Mouse (Mus musculus): ENCODE results near the gene Smok3b.

Gene Smok3b

DNA sequence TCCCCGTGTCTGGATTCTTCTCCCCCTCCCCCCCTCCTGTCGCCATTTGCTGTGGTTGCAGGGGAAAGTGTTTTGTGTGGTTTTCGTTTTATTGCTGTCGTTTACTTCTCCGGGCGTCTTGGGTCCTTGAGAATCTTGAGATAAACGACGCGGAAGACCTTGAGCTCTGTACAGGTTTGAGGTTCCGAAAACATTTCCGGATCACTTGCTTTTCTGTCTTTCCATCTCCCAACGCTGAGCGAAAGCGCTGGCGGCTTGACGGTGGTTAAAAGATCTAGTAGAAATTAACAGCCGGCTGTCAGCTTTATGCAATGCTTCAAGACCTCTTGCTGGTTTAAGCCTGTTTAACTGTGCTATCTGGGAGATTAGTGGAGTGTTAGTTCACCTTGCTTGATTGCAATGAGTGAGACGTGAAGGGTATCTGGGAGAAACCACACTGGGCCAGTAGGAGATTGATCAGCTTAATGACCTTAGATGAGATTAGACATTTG, 64.2 kb downstream of the Smok3b start:
- peak; percentile 14 for DNase-seq (ENCODE audit: low read depth, low spot score)

DNA sequence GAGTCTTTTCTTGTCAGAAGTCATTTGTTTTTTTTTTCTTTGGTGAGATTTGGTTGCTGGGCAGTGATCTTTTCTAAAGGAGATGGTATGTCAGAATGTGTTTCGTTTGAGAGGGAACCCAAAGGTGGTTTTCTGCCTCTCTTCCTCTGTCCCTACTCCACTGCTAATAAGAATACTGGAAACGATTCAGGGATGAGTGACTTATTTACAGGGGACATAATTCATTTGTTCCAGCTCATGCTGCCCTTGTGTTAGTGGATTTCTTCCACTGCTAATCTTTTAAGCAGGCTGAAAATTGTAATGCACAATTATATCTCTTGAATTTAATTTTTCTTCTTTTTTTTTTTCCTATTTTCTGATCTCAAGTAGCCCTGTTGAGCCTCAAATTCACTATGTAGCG, 65.6 kb downstream of the Smok3b start:
- DNase-seq (ENCODE audit: low read depth, low spot score), result no peak

DNA sequence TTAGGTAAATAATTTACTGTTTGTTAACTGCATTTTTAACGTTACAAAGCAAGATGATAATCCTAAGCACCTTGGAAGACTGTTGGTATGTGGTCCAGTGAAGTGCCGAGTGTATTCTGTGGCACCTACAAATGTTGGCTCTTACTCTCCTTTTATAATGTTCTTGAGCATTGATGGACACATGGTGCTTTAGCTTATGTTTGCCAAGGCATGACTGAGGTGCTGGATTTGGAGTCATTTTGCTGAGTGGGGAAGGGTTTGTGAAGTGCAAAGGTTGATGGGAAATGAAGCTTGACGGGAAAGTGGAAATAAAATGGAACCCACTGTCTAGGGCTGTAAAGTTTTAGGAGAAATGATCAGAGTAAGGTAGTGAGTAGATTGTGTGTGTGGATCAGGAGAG, 67.1 kb downstream of the Smok3b start:
- no peak for DNase-seq (ENCODE audit: low read depth, low spot score)

DNA sequence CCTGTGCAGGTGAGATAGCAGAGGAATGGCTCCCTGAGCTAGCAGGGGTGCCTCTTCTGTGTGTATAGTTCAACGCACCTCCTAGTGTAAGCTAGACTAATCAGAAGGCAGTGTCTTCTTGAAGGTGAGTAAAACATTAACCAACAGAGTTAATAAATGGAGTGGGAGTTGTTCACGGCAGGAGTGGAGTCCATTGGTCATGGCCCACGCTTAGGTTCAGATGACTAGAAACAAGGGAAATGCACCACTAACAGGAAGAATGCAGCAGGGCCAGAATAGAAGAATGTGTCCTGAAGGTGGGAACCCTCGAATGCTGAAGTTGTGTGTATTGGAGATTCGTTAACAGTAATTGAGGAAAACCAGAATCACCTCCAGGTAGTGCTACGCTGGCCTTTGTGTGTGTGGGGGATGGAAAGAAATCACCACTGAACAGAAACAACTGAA, 67.9 kb downstream of the Smok3b start:
- DNase-seq (ENCODE audit: low read depth, low spot score), result no peak

DNA sequence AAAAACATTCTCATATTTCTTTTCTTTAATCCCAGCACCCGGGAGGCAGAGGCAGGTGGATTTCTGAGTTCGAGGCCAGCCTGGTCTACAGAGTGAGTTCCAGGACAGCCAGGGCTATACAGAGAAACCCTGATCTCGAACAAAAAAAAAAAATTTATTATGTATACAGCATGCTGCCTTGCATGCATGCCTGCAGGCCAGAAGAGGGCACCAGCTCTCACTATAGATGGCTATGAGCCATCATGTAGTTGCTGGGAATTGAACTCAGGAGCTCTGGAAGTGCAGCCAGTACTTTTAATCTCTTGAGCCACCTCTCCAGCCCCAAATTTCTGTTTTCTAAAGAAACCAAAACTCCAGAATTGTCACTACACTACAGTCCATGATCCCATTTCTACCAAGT, 69.0 kb downstream of the Smok3b start:
- DNase-seq (ENCODE audit: low read depth, low spot score), result no peak

DNA sequence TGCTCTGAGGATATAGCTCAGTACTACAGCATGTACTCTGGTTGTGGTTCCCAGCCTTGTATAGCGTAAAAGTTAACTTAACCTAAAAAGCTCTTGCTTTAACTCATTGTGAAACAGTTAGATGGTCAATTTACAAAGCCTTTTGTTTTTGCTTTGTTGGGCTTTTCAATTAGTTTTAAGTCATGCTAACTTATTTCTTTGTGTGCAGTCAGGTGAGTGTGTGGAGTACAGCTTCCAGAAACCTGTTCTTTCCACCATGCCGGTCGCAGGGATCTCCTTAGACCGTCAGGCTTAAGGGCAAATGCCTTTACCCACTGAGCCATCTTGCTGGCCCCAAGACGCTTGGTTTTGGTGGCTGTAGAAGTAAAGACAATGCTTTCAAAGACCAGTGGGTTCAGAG, 69.5 kb downstream of the Smok3b start:
- no peak for DNase-seq (ENCODE audit: low read depth, low spot score)

DNA sequence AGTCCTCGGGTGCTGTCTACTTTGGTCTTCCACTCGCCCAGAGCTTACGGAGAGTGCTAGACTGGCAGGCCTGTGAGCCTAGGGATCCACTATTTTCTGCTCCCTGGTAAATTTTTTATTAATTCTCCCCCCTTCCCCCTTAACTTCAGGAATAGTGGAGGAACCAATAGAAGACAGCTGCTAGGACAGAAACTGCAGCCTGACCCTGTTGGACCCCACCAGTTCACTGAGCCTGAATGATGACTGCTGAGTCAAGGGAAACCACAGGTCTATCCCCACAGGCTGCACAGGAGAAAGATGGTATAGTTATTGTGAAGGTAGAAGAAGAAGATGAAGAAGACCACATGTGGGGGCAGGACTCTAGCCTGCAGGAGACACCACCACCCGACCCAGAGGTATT, 71.5 kb downstream of the Smok3b start:
- DNase-seq (ENCODE audit: low read depth, low spot score), result no peak

DNA sequence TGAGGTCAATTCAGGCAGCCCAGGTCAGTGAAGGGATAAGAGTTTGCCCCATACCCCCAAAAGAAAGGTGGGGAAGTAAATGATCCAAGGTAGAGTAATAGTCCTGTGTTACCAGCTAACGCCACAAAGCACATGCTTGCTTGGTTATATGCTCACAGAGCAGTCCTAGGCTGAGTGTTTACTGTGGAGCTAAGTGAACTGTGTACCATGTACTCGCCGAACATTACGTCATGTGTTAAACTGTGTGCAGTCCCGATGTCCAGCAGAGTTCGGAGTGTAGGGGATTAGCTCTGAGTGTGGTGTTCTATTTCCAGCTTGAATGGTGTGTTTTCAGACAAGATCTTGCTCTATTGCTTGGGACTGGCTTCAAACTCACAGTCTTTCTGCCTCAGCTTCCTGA, 73.2 kb downstream of the Smok3b start:
- no peak for DNase-seq (ENCODE audit: low read depth, low spot score)

All from mesoderm, embryonic 11.5 days (tissue).